Mouse (Mus musculus): ENCODE measurements around the gene Tmprss2. TPM values are rescaled to one million over a fixed set of nuclear protein-coding genes. Genes with fewer than 3 reads are reported as not detected.

Gene Tmprss2
- polyA plus RNA-seq, 1 experiment: 97.2 TPM

DNA sequence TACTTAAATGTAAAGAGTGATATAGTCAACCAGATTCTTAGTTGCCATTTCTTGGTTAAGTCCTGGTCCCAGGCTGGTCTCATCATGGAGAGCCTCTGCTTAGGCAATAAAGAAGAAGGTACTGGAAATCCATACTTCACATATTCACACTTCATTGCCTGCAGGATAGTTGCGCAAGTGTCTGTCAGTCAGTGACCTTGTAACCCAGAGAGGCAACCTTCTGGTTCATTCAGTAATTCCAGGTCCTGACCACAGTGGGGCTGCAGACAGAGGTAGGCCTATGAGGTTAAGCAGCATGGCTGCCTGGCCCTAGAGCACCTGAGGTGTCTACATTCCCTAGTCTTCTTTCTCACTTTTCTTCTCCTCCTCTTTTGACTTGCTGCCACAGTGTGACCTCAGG, 3.0 kb downstream of the Tmprss2 start:
- Histone ChIP-seq H3K36me3 (ENCODE audit: control insufficient read depth, insufficient read depth, low read length) (no peaks in the 10 kb centered on the region), H3K4me1 (ENCODE audit: control insufficient read depth, insufficient read depth, low read length) (peaks cover 29% of the 10 kb centered on the region), H3K27me3 (replicated peaks; ENCODE audit: control insufficient read depth, insufficient read depth, low read length) (no peaks in the 10 kb centered on the region), H3K27ac (ENCODE audit: insufficient read depth, low read depth, low read length) (peak overlapping the region; percentile 61), H3K4me3 (ENCODE audit: insufficient read depth, low read depth, low read length) (no peak overlapping the region)
- TF ChIP-seq CTCF (conservative IDR thresholded peaks at IDR 0.05; ENCODE audit: insufficient read depth, insufficient read length, low read depth, low read length): 0 out of 2 replicates have a peak, but pooled peaks have one; percentile 5
- TF ChIP-seq POLR2A (IDR thresholded peaks at IDR 0.05; ENCODE audit: low read depth, low read length): no peak
- DNase-seq: peak; percentile 49
- WGBS: 48% methylated on average over 1 of the region's 1 CpGs

DNA sequence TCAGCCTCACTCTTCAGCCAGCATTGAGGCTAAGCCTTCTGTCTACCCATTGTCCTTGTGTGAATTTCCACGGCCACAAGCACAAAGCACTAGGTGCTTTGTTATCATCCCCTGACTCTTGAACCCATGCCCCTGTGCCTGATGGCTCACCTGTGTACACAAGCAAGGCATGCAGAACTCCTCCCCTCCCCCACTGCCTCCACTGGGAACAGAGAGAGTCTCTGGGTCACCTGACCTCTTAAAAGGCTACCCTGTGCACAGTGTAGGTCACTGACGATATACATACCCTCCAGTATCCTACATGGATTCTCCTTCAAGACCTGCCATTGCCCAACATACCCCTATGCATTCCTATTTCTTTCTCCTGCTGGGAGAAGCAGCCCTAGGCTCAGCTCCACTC, 4.2 kb downstream of the Tmprss2 start:
- peak overlapping the region; percentile 61 for H3K27ac ChIP-seq (ENCODE audit: insufficient read depth, low read depth, low read length)
- peaks cover 29% of the 10 kb centered on the region for H3K4me1 ChIP-seq (ENCODE audit: control insufficient read depth, insufficient read depth, low read length)
- H3K27me3 ChIP-seq (replicated peaks; ENCODE audit: control insufficient read depth, insufficient read depth, low read length): no peaks in the 10 kb centered on the region
- H3K4me3 ChIP-seq (ENCODE audit: insufficient read depth, low read depth, low read length): no peak overlapping the region
- 36% methylated on average over 2 of the region's 2 CpGs for WGBS
- no peak for TF ChIP-seq CTCF (conservative IDR thresholded peaks at IDR 0.05; ENCODE audit: insufficient read depth, insufficient read length, low read depth, low read length)
- TF ChIP-seq POLR2A (IDR thresholded peaks at IDR 0.05; ENCODE audit: low read depth, low read length): no peak
- H3K36me3 ChIP-seq (ENCODE audit: control insufficient read depth, insufficient read depth, low read length): no peaks in the 10 kb centered on the region
- DNase-seq: peak; percentile 56

DNA sequence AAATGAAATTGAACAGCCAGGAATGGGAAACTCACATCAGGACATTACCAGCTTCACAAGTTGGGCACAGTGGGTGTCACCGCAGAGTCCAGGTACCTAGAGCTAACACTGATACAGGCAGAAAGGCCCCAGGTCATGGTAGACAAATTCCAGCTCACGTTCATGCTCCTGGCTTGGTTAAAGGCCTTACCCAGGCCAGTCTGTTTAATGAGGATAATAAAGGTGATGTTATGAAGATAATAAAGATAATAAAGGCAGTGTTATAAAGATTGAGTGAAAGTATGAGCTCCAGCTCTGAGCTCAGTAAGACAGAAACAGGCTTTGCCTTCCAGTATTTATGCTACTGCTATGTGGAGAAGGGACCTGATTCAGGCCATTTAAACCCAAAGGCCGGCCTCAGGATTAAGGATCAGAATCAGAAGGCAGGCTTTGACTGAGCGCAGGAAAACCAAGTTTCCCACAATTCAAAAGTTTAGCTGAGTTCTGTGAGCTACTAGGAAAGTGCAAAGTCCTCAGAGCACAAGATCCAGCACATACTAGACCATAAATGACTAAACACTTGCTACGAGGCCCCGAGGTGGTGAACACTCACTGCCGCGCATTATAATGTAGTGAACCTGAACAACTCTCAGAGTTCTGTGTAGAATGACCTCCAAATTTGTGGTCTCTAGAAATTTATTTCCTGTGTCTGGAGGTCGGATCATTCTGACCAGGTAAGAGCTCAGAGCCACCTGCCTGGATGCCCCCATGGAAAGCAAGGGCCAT, 4.9 kb downstream of the Tmprss2 start:
- Histone ChIP-seq H3K4me3 (ENCODE audit: insufficient read depth, low read depth, low read length) (no peak overlapping the region), H3K36me3 (ENCODE audit: control insufficient read depth, insufficient read depth, low read length) (no peaks in the 10 kb centered on the region)
- no peak for TF ChIP-seq CTCF (conservative IDR thresholded peaks at IDR 0.05; ENCODE audit: insufficient read depth, insufficient read length, low read depth, low read length)
- TF ChIP-seq POLR2A (IDR thresholded peaks at IDR 0.05; ENCODE audit: low read depth, low read length): no peak

DNA sequence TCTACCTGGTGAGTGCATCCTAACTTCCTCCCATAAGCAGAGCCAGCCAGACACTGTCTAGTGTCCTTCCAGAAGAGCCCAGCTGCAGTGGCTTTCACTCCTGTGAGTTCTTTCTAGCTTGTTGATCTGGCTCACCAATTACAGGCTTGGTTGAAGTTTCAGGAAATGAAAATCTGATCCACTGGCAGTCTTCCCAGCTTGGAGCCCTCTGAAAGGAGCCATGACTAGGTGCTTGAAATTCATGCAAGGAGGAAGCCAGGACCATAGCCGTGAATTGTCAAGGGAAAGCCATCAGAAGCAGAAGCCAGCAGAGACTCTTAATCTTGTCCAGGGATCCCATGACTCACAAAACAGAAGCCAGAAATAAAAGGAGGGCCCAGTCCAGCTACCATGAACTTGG, 8.7 kb downstream of the Tmprss2 start:
- 3% methylated on average over 1 of the region's 1 CpGs for WGBS
- Histone ChIP-seq H3K4me1 (ENCODE audit: control insufficient read depth, insufficient read depth, low read length) (peaks cover 47% of the 10 kb centered on the region), H3K4me3 (ENCODE audit: insufficient read depth, low read depth, low read length) (no peak overlapping the region), H3K36me3 (ENCODE audit: control insufficient read depth, insufficient read depth, low read length) (no peaks in the 10 kb centered on the region), H3K27ac (ENCODE audit: insufficient read depth, low read depth, low read length) (0 out of 2 replicates have a peak overlapping the region, but pooled peaks have one; percentile 2), H3K27me3 (replicated peaks; ENCODE audit: control insufficient read depth, insufficient read depth, low read length) (no peaks in the 10 kb centered on the region)
- DNase-seq: peak; percentile 91
- TF ChIP-seq POLR2A (IDR thresholded peaks at IDR 0.05; ENCODE audit: low read depth, low read length) (no peak), CTCF (conservative IDR thresholded peaks at IDR 0.05; ENCODE audit: insufficient read depth, insufficient read length, low read depth, low read length) (no peak)

More for the DNA sequence above, 4.9 kb downstream of the Tmprss2 start:
- Histone ChIP-seq H3K4me1 (ENCODE audit: control insufficient read depth, insufficient read depth, low read length) (peaks cover 32% of the 10 kb centered on the region), H3K27me3 (replicated peaks; ENCODE audit: control insufficient read depth, insufficient read depth, low read length) (no peaks in the 10 kb centered on the region), H3K27ac (ENCODE audit: insufficient read depth, low read depth, low read length) (peak overlapping the region; percentile 61)
- WGBS: 32% methylated on average over 9 of the region's 9 CpGs
- DNase-seq: peak; percentile 86

DNA sequence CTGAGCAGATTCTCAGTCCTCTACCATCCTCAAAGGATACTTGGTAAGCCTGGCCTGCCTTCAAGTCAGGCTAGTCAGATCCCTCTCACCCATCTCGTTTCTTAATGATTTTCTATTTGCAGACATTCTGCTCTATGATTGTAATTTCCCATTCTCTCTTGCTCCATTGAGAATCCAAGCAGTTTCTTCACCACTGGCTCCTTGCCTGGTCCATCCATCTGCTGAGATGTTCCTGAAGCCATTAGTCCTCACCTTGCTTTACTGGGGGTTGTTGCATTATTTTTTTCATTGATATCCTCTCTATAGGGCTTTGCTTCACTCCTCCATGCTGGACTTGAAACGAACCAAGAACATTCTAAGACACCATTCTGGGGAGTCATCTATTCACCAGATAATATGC, 10.4 kb downstream of the Tmprss2 start:
- no peak for DNase-seq
- Histone ChIP-seq H3K4me3 (ENCODE audit: insufficient read depth, low read depth, low read length) (no peak overlapping the region), H3K27ac (ENCODE audit: insufficient read depth, low read depth, low read length) (no peak overlapping the region; the same call in 1 of the 2 replicates), H3K36me3 (ENCODE audit: control insufficient read depth, insufficient read depth, low read length) (peaks cover under 1% of the 10 kb centered on the region; the same call in 1 of the 2 replicates), H3K4me1 (ENCODE audit: control insufficient read depth, insufficient read depth, low read length) (peaks cover 39% of the 10 kb centered on the region), H3K27me3 (replicated peaks; ENCODE audit: control insufficient read depth, insufficient read depth, low read length) (no peaks in the 10 kb centered on the region)
- TF ChIP-seq CTCF (conservative IDR thresholded peaks at IDR 0.05; ENCODE audit: insufficient read depth, insufficient read length, low read depth, low read length) (no peak), POLR2A (IDR thresholded peaks at IDR 0.05; ENCODE audit: low read depth, low read length) (no peak)
- 59% methylated on average over 2 of the region's 2 CpGs for WGBS

DNA sequence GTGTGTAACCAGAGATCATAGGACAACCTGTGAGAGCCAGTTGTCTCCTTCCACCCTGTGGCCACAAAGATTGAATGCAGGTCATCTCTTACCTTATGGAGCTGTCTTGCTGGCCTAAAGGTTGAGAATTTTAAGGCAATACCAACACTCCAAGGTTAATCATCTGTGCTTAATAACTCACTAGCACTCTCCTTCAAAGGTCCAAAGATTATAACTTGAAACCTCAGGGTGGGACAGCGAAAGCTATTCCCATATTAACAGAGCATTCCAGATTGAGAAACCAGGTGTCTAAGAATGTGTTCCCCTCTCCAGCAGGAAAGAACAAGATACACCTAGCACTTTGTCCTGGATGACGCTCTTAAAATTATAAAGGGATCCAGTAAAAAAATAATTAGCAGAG, 12.9 kb downstream of the Tmprss2 start:
- TF ChIP-seq CTCF (conservative IDR thresholded peaks at IDR 0.05; ENCODE audit: insufficient read depth, insufficient read length, low read depth, low read length): no peak
- no peak for TF ChIP-seq POLR2A (IDR thresholded peaks at IDR 0.05; ENCODE audit: low read depth, low read length)
- 46% methylated on average over 2 of the region's 2 CpGs for WGBS
- peak; percentile 76 for DNase-seq
- Histone ChIP-seq H3K4me1 (ENCODE audit: control insufficient read depth, insufficient read depth, low read length) (peaks cover 54% of the 10 kb centered on the region), H3K27ac (ENCODE audit: insufficient read depth, low read depth, low read length) (peak overlapping the region; percentile 92), H3K4me3 (ENCODE audit: insufficient read depth, low read depth, low read length) (no peak overlapping the region), H3K36me3 (ENCODE audit: control insufficient read depth, insufficient read depth, low read length) (peaks cover 3% of the 10 kb centered on the region; the same call in 1 of the 2 replicates), H3K27me3 (replicated peaks; ENCODE audit: control insufficient read depth, insufficient read depth, low read length) (no peaks in the 10 kb centered on the region)

DNA sequence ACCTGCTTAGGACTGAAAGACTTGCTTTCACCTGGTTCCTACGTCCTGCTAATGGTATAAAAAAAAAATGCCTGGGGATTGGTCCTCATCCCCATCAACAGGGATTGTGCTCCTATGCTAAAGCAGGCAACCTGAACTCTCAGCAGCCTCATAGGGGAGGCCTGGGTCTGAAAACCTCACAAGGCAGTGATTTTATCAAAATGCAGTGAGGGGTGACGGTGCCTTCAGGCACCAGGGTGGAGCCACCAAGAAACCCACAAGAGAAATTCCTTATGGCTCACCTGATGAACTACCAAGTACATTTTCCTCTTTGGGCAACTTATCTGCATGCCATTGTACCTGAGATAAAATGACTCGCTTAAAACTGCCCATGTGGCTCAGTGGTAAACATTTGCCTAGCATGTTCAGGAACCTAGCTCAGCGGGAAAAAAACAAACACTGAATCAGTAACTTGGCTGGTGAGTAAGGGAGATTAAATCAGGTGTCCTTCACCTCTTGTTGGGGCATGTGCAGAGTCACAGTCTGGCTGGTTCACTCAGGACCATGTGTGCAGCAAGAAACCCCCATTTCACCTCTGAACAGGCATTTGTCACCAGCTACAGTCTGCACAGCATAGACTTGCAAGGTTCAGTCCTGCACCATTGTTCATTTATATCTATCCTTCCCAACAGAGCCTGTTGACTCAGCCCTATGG, 17.0 kb downstream of the Tmprss2 start:
- Histone ChIP-seq H3K27me3 (replicated peaks; ENCODE audit: control insufficient read depth, insufficient read depth, low read length) (no peaks in the 10 kb centered on the region), H3K27ac (ENCODE audit: insufficient read depth, low read depth, low read length) (peak overlapping the region; percentile 86), H3K36me3 (ENCODE audit: control insufficient read depth, insufficient read depth, low read length) (peaks cover 5% of the 10 kb centered on the region; the same call in 1 of the 2 replicates), H3K4me1 (ENCODE audit: control insufficient read depth, insufficient read depth, low read length) (peaks cover 53% of the 10 kb centered on the region), H3K4me3 (ENCODE audit: insufficient read depth, low read depth, low read length) (no peak overlapping the region)
- TF ChIP-seq POLR2A (IDR thresholded peaks at IDR 0.05; ENCODE audit: low read depth, low read length) (no peak), CTCF (conservative IDR thresholded peaks at IDR 0.05; ENCODE audit: insufficient read depth, insufficient read length, low read depth, low read length) (no peak)
- WGBS: 30% methylated on average over 4 of the region's 4 CpGs
- DNase-seq: peak; percentile 69

All from kidney, adult 2 months (tissue).